Mouse (Mus musculus) adrenal gland, adult 18-20 months (tissue): ENCODE data around the gene Rrnad1. TPM values are rescaled to one million over a fixed set of nuclear protein-coding genes. Genes with fewer than 3 reads are reported as not detected.
A peak's percentile ranks its signal among the peaks of the same experiment; 100 is the strongest.

ENCODE experiments used
- DNase-seq, 2 experiments: peaks; one replicate each; pipeline ENCODE4 v3.0.0; 2021 to 2022; ENCODE audit warnings: low spot score in 2 of 2
- long read RNA-seq, 2 experiments: library from polyadenylated mRNA; stranded (forward); transcript quantifications; one replicate each; pipeline ENCODE4 v2.0.0; 2021
- total RNA-seq, 2 experiments: library from RNA; stranded (reverse); gene quantifications; 1 replicate in 1 of 2; 2 replicates in 1 of 2; pipeline ENCODE4 v1.2.3; 2021

Gene Rrnad1
- 10 to 100 TPM; 14.7 to 21.9 TPM for total RNA-seq
- long read RNA-seq, experiment 1, partial matches to known transcripts: 9 of 24 reads
- long read RNA-seq, experiment 1, other reads (novel, unspliced or antisense): 6 of 24 reads
- long read RNA-seq, experiment 2, transcript Rrnad1-201 (8 exons, 2,492 nt): major isoform, 7 of 24 reads
- long read RNA-seq, experiment 2, partial matches to known transcripts: 6 of 24 reads
- long read RNA-seq, experiment 2, other reads (novel, unspliced or antisense): 9 of 24 reads

DNA sequence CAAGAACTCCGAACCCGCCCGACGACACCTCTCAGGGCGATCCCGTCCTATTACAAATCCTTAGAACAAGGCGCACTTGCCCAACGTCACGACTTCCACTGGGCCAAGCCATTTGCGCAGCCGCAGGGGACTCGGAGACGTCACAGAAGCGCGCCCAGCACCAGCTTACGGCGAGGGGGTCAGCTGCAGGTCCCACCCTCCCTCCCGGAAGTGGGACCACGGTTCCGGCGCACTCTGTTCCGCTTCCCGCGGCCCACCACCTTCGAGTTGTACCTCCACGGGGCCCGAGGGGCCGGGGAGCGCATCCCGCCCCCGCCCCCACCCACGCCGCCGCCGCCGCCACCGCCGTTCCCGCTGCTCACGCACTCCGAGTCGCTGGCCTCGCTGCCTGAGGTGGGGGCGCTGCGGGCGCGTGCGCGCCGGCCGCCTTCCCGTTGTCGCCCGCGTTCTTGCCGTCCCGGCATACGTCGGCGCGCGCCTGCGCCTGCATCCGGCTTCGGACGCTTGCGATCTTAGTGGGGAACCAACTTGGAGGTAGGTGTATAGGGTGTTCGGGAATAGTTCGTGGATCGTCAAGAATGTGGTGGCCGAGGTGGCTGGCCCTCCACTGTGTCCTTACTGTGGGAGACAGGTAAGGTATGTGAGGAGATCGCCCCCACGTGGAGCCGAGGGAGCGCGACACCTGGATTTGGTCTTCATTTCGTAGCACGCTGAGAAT lies at the start of gene Rrnad1, which contains the start of gene Isg20l2:
TSS of gene Rrnad1 (minus strand) at position 640 of the 718 bp plus-strand sequence.
TSS of gene Isg20l2 (plus strand) at position 237 of the 718 bp plus-strand sequence.
- peak; percentile 96 to 97 for DNase-seq

- DNase-seq: no peak
These were observed 49.6 kb upstream of the Rrnad1 start for GRCm38 (mm10) chr3:87980085-87980484.

- no peak for DNase-seq
These were observed 49.0 kb upstream of the Rrnad1 start for GRCm38 (mm10) chr3:87979493-87979892.

DNA sequence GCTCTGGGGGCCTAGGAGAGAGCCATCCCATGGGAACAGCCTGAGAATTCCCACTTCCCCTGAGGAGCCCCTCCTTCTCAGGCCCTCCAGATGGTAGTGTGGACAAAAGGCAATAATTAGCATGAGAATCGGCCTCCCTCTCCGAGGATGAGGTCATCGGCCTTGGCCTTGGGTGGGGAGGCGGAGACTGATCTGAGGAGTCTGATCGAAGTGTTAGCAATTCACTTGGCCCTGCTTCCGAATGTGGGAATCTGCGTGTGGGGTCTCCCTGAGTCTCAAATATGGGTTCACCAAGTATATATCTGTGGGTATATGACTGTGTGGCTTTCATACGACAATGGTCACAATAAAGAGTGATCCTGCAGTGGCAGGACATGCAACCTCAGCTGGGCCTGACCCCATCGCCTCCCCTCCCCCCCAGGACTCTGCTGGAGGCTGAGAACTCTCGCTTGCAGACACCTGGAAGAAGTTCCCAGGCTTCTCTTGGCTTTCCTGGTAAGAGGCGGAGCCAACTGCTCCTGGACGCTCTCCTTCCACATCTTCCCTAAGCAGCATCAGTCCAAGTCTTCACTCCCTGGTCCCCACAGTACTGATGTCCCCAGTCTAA lies 44.0 kb upstream of the Rrnad1 start:
- peak in 1 of 2 experiments; percentile 44 for DNase-seq

DNA sequence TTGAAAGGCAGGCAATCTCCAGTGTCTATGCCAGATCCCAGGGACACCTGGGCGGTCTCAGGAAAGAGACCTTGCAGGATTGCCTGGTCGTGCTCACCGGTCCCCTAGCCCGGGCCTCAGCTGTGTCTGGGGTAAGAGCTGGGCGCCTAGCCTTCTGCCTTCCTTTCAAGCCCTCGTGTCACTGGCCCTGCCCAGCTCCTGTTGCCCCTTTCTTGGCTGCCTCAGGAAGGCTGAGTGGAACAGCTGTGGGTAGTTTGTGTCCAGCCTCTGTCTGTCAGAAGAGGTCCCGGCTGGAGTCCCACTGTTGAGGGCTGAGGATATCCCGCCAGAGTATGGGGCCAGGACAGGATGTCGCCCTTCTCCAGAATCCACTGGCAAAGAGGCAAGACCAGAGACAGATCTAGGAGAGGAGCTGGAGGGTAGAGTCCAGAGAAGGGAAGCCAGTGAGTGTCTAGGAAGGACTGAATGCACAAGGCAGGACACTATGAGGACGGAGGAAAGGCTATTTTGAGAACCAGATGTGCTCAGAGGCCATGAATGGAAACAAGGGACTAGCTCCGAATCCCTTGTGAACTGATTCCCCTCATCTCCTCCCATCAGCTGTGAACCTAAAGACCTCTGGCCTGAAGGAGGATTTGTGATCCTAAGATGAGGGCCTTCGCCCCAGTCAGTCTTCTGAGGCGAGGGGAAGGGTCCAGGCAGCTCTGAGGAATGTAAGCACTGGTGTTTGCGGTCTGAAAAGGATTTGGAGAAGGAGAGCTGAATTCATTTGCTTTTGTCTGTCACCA lies 43.3 kb upstream of the Rrnad1 start:
- no peak for DNase-seq

GRCm38 (mm10) chr3:87972776-87973175 lies 42.3 kb upstream of the Rrnad1 start:
- DNase-seq: no peak

- no peak for DNase-seq
These were observed 41.7 kb upstream of the Rrnad1 start for GRCm38 (mm10) chr3:87972203-87972664.

GRCm38 (mm10) chr3:87971489-87972202 lies 41.1 kb upstream of the Rrnad1 start:
- no peak for DNase-seq

DNA sequence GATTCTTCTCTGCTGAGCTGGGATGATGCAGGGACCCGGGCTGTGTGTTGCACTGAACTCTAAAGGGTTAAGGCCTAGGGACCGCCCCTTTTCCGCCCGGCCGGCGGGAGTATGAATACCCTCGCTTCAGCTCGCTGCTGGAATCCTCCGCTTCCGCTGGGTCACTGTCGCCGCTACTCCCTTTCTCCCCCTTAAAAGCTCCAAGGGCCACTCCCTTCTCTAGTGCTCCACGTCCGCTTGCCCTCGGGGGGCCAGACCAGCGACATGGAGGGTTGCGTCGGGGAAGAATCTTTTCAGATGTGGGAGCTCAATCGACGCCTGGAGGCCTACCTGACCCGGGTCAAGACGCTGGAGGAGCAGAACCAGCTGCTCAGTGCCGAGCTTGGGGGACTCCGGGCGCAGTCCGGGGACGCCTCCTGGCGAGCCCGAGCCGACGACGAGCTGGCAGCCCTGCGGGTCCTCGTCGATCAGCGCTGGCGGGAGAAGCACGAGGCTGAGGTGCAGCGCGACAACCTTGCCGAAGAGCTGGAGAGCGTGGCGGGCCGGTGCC lies 40.5 kb upstream of the Rrnad1 start, which contains the start of gene Nes:
TSS of gene Nes (plus strand) at position 140 of the 550 bp plus-strand sequence.
- peak in 1 of 2 experiments; percentile 54 for DNase-seq

DNA sequence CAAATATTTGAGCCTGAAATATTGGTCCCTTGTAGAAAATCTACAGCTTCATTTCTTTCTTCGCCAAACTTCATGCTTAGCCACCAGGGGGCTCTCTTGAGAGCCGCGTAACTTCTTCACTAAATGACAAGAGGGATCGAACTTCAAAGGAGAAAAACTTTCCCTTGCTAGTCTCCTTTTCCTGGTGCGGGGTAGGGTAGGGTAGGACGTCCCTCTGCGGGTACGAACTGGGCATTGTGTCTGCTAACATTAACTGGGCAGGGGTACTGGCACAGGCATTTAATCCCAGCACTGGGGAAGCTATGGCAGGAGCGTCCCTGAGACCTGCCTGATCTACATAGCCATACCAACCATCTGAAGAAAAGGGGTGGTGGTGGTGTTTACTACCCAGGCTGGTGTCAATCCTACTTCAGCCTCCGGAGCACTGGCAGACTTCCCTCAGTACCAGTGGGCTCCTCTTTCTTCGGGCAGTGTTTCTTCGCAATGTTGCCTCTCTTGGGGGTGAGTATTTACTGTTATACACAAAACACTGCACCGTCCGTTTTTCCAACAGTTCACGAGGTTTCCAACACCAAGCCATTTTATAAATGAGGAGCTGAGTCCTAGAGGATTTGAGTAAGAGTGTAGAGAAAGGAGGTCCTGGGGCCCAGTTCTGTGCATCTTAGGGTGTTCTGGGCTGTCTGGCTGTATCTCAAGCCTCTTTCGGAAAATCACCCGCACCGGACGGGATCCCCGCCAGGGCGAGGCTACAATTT lies 39.8 kb upstream of the Rrnad1 start:
- peak; percentile 55 to 62 for DNase-seq

DNA sequence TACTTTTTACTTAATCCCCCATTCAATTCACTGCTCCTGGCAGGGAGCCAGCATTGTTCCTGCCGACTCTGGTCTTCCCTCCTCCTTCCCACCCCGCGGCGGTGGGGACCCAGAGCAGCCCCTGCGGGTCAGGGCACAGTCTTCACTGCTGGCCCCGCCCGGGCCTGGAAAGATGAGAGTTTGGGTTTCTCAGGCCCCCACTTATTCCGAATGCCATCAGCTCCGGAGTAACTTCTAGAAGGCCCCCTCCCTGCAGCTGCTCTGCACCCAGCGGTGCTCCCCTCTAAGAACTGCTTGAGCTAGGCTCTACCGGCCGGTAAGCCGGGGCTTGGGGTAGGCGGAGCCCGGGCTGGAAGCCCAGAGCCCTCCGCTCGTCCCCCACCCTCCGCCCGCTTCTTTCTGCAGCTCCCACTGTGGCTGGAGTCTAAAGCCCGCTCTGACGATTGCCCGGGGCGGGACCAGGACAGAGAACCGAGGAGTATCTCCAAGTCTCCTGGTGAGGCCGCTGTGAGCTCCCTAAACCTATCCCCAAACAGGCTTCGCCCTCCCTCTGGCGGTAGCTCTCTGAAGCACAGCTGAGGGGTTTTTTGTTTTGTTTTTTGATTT lies 30.2 kb upstream of the Rrnad1 start:
- DNase-seq: peak; percentile 72 to 74

DNA sequence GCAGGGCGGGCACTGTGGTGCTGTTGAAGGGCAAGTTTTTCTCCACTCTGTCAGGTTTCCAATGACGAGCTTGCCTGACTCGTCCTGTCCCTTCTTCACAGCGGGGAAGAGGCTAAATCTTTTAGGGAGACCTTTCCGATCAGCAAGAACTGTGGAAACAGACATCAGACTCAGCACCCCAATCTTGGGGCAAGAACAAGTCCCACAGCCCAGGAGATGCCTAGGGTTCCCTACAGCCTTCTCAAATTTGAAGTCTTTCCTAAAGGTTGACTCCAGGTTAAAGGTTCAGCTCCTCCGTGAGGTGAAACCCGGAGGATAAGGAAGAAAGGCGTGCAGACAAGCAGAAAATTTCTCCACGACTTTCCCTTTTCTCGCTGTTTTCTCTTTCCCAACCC lies 29.7 kb upstream of the Rrnad1 start:
- no peak for DNase-seq

DNA sequence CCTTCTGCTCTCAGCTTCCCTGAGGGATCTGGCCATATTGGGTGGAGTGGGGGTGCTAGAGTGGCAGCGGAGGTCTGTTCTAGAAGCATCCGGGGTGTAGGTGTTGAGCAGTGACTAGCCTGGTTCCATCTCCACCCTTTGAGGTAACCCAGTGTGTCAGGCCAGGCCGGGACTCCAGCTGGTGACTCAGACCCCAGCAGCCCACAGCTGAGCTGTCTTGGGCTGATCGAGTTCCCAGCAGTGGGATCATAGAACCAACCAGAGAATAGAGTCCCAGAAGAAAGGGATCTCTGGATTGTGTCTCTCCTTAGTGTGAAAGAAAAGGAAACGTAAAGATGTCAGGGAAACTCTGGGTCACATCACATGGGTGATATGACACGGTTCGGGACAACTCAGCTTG lies 28.9 kb upstream of the Rrnad1 start:
- DNase-seq: no peak

GRCm38 (mm10) chr3:87958967-87959366 lies 28.4 kb upstream of the Rrnad1 start:
- no peak for DNase-seq

GRCm38 (mm10) chr3:87958476-87958875 lies 28.0 kb upstream of the Rrnad1 start:
- DNase-seq: no peak

- DNase-seq: no peak
These were observed 27.5 kb upstream of the Rrnad1 start for GRCm38 (mm10) chr3:87958056-87958455.

- no peak for DNase-seq
These were observed 21.9 kb upstream of the Rrnad1 start for GRCm38 (mm10) chr3:87952440-87952839.

GRCm38 (mm10) chr3:87951946-87952345 lies 21.4 kb upstream of the Rrnad1 start:
- no peak for DNase-seq

GRCm38 (mm10) chr3:87949955-87950515 lies 19.5 kb upstream of the Rrnad1 start:
- DNase-seq: no peak
